Mouse (Mus musculus) urinary bladder, postnatal 25 days (tissue): ENCODE data around the gene Eef1a2.

Source experiments
- DNase-seq: peaks from one replicate; pipeline ENCODE4 v3.0.0; 2022; ENCODE audit warnings: low spot score

Eef1a2 gene

GRCm38 (mm10) chr2:181133837-181134590 lies 22.8 kb downstream of the Eef1a2 start:
- no peak for DNase-seq

DNA sequence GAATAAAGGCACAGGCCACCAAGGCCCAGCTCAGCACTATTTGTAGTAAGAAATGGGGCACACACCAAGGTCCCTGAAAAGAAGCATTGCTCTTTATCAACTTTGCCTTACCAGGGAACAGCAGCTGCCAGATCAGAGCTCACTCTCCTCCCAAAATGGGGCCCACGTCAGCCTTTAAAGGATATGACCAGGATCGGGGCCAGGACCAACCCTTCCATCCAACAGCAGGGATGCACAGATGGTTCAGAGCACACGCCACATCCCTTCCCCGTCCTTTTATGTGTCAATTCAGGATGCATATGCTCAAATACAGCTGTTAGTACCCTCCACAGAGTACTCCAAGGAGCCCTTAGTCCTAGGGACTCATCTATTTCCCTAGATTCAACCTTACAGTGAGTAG lies 26.6 kb downstream of the Eef1a2 start:
- no peak for DNase-seq

- no peak for DNase-seq
Measured at GRCm38 (mm10) chr2:181128963-181129362, 27.9 kb downstream of the Eef1a2 start.

- DNase-seq, result no peak
Measured at GRCm38 (mm10) chr2:181127786-181128185, 29.0 kb downstream of the Eef1a2 start.

GRCm38 (mm10) chr2:181125726-181126455 lies 30.9 kb downstream of the Eef1a2 start:
- DNase-seq, result no peak

- DNase-seq, result no peak
Measured at GRCm38 (mm10) chr2:181122642-181123041, 34.2 kb downstream of the Eef1a2 start.

GRCm38 (mm10) chr2:181120922-181121449 lies 35.8 kb downstream of the Eef1a2 start:
- DNase-seq, result no peak

DNA sequence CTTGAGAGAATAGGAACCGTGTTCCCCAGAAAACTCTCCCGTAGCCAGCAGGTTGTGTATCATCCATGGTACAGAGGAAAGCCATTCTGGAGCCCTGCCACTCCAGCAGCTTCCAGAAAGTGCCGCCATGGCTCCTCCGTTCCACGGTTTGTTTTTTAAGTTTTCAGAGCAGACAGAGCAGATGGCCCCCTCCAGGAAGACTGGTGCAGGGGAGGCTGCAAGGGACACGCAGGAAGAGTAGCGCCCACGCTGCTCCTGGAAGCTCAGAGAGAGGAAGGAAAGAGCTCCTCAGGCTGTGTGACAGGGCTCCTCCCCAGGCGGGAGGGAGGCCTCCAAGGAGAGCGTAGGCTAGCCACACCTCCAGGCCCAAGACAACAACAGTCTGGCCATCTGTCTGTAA lies 36.9 kb downstream of the Eef1a2 start:
- no peak for DNase-seq

DNA sequence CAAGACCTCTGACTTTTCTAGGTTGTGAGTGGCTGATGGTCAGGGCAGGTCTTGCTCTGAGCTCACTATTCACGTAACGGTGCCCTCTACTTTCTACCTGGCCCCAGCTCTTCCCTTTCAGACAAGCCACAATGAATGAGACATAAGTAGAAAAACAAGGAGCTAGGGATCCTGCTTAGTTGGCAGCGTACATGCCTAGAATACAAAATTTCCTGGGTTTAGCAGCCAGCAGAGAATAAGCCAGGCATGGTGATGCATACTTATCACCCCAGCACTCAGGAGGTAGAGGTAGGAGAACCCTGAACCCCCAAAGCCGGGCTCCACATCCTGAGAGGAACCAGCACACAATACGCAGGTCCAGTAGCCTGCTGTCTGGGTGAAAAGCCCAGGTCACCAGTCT lies 40.4 kb downstream of the Eef1a2 start:
- no peak for DNase-seq

- no peak for DNase-seq
Measured at GRCm38 (mm10) chr2:181115367-181115766, 41.4 kb downstream of the Eef1a2 start.

GRCm38 (mm10) chr2:181113762-181114361 lies 43.0 kb downstream of the Eef1a2 start:
- DNase-seq, result no peak

DNA sequence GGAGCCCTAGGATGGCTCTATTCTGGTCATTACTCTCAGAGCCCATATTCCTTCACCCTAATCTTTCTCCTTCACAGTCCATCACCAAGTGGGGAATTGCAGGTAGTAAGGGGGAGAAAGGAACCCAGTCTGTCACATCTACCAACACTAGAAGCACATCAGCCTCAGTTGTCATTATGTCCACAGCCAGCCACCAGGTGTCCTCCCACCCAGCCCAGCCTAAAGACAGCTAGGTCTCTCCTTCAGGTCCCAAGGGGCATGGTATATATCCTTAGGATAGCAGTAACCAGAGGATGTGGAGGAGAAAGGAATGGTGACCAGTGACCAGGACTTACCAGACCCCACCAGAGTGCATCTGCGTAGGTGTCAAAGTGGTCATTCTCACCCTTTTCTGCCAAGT lies 45.1 kb downstream of the Eef1a2 start:
- DNase-seq, result no peak

GRCm38 (mm10) chr2:181104111-181104510 lies 52.7 kb downstream of the Eef1a2 start:
- no peak for DNase-seq

DNA sequence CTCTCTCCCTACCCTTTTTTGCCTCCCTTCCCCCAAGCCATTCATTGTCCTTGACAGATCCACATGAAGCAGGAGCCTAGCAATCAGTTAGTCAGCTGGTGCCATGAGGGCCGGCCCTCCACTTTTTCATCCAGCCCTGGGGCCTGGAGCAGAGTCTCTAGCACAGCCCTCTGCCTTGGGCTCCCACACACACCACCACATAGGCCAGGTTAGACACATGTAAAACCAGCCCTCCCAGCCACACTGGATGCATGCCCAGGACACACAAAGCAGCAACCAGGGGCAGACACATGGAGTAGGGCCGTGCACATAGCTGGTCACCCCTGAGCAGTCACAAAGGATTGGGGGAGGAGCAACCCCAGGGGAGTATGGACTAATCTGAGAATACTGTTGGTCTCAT lies 54.7 kb downstream of the Eef1a2 start:
- no peak for DNase-seq

GRCm38 (mm10) chr2:181101626-181102025 lies 55.2 kb downstream of the Eef1a2 start:
- no peak for DNase-seq

DNA sequence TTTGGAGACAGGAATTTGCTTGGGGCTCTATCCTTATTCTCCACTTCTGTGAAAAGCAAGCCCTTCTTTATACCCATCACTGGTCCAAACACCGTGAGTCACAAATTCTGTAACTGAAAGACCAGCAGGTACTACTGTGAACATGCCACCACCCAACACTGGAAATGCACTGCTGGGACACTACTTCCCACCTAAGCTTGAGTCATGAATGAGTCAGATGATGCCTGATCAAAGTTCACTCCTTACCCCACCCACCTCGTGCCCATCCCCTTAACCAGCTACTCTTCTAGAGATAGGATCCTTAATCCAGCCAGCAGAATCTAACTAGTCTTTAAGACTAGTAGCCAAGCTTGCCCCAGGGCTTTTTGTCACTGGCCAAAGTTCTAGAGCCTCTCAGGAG lies 56.7 kb downstream of the Eef1a2 start:
- no peak for DNase-seq
